Mouse (Mus musculus) left cerebral cortex, postnatal 36 days (tissue): ENCODE results near the gene Mapk1ip1l. TPM values are rescaled to one million over a fixed set of nuclear protein-coding genes. Genes with fewer than 3 reads are reported as not detected.

Experiments
- DNase-seq, 2 experiments: peaks; one replicate each; pipeline ENCODE4 v3.0.0; 2021 to 2022; ENCODE audit warnings: low spot score in 2 of 2, mixed read lengths in 1 of 2
- intact Hi-C: fragments of 180-260 bp; cut with DNase I; formaldehyde crosslinking; loops from one replicate; pipeline ENCODE4 v1.15.1; 2025
- total RNA-seq, 2 experiments: library from RNA; stranded (reverse); gene quantifications; 2 replicates each; pipeline ENCODE4 v1.2.3; 2021

Mapk1ip1l gene
- total RNA-seq, 2 experiments from 2014 or later = 42.6 to 54.0 TPM

DNA sequence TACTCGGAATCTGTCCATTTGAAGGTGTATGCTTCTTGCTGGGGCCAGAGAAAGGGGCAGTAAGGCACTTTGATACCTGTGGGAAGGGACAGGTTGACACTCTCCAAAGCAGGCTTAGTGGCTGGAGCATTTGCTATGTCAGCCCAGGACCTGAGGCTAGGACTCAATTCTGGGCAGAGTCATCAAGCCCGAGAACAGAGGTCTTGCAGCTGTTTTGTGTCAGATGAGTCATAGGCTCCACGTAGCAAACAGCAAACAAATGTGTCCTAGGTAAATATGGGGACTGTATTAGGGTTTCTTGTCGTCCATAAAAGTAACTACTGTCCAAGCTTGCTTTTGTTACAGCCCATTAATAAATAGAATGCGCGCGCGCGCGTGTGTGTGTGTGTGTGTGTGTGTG lies 54.2 kb downstream of the Mapk1ip1l start:
- intact Hi-C loops = no loop called here
- DNase-seq = no peak

DNA sequence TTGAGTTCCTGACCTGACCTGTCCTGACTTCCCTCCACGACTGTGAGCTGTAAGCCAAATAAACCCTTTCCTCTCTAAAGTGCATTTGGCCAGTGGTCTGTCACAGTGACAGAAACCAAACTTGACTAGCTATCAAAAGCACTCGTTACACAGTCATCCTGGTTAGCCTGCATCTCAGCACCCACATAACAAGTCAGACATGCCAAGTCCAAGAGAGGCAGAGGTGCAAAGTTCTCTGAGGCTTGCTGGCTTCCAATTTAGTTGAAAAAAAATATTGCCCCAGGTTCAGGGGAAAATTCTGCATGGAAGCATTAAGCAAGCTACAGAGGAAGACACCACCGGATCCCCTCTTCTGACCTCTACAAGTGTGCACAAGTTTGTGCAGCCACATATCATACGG lies 55.2 kb downstream of the Mapk1ip1l start:
- intact Hi-C loops = no loop called here
- DNase-seq = no peak

DNA sequence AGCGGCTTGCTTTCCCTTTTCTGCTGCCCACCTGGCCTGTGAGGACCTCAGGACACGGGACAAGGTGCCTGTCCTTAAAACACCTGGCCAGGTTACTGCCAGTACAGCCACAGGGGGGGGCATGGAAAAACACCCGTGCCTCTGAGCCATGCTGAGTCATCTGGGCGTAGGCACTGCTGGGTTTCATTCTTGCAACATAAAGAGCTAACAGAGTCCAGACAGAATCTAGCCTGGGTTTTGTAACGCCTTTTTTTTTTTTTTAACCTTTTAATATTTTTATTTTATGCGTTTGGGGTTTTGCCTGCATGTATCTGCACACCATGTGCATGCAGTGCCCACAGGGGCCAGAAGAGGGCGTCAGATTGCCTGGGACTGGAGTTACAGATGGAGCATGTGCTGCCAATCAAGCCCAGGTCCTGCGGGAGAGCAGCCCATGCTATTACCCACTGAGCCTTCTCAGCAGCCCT lies 56.1 kb downstream of the Mapk1ip1l start:
- intact Hi-C loops = no loop called here
- DNase-seq = no peak

DNA sequence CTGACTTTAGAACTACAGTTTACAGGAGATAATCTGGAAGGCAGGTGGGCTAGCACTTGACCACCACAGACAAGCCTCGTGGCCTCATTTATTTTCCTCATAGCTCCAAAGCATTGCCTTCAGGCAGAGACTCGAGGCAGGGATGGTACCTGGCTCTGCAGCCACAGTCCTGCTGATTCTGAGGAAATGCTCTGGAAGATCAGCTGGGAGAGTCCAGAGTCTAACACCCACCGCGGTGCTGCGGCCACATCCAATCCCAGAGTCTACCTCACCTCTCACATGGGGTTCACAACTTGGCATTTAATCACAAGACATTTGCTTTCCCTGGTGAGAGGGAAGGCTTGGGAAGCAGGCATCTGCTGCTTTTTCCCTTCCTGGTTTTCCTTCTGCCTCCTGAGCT lies 56.9 kb downstream of the Mapk1ip1l start:
- intact Hi-C loops = no loop called here
- no peak for DNase-seq

DNA sequence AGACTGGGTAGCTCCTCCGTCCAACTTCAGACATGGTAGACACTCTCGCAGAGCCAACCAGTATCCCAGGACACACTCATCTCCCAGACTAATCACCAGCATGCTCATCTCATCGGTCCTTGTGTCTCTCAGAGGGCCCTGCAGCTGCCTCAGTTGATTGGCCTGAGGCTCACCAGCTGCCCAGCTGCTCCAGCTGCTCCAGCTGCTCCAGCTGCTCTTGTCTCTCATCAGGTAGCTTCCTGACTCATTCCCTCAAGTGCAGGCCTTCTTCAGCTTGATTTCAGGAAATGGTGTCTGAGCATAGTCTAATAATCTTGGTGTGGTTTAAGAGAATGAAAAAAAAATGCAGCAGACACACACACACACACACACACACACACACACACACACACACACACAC lies 58.6 kb downstream of the Mapk1ip1l start:
- intact Hi-C loops = no loop called here
- no peak for DNase-seq

DNA sequence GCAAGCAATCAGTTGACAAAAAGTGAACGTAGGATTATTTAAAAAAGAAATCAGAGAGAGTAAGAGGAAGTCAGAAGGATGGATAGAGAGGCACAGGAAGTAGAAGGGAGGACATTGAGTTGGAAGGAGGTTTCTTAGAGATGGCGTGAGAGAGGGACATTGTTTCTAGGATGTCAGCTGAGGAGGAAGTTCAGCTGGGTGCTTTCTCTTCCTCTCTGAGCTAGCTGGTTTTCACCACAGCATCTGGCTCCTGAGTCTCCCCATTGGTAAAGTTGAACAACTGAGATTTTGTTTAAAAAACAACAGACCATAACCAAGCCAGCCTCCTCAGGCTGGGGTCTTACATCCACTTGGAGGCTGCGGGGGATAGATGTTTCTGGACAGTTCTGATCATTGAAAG lies 61.5 kb downstream of the Mapk1ip1l start:
- DNase-seq = no peak
- intact Hi-C loops = no loop called here

DNA sequence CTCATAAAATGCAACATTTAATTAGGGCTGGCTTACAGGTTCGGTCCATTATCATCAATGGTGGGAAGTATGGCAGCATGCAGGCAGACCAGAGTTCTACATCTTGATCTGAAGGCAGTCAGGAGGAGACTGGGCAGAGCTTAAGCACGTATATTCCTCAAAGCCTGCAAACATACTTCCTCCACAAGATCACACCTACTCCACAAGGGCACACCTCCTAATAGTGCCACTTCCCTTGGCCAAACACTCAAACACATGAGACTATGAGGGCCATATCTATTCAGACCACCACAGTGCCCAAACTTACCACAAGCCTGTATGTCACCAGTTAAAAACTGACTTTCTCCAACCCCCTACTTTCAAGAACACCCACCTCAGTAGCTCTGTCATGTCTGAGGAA lies 63.4 kb downstream of the Mapk1ip1l start:
- intact Hi-C loops = no loop called here
- no peak for DNase-seq

DNA sequence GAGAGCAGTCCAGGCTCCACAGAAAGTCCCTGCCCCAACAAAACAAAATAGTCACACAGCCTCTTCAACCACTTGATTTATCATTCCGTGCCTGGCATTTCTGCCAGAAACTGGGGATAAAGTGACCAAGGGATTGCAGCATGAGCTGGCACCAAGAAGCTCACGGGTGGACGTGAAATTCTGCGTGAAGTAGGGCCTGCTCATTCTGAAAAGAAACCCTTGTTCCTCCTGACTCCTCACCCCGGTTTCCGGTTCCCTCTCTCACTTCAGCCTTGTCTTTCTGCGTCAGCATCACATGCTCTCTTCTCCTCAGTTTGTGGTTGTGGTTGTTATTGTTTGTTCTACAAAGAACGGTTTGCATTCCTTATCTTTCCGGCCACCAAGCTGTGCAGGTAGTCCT lies 63.8 kb downstream of the Mapk1ip1l start:
- intact Hi-C loops = no loop called here
- DNase-seq = no peak

DNA sequence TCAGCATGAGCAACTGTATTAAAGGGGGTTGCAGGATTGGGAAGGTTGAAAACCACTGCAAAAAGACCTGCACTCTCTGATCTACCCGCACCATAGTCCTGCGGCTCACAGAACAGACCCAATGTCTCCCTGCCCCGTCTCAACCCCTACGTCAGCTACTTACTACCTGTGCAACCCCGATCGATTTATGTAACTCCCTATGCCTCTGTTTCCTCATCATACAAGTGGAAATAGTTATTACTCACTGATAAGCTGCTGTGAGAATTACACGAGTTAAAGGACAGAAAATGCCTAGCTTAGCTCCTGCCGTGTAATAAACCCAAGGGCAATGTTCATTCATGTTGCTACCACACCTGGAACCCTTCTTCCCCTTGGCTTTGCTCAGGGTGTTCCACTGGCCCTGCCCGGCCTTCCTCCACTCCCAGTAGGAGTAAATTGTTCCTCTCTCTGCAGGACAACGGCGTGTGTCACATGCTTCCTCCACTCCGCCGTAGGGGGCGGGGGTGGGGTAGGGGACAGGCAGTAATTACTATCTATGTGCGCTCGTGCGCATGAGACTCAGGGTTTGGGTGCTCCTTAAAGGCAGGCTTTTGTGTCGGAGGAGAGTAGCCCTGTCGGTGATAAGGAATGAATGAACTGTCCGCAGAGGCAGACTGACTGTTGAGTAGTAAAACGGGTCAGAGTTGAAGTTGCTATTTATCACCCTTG lies 66.8 kb downstream of the Mapk1ip1l start:
- DNase-seq = no peak
- intact Hi-C loops = no loop called here

DNA sequence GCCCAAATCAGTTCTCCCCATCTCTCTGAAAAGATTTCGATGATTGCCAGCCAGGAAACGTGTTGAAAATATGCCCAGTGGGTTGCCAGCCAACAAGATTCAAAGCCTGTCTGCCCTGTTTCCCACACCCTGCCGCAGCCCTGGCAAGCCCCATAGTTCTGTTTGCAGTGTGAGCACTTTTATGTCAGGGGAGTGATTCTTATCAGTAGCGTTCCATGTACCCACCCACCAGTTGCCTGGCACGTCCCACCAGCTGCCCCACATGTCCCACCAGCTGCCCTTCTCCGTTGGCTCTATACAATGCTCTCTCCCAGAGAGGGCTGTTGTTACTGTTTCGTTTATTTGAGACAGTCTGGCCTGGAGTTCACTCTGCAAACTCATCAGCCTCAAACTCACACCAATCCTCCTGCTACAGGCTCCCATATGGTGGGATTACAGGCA lies 68.8 kb downstream of the Mapk1ip1l start:
- peak; percentile 24 for DNase-seq
- intact Hi-C loops = no loop called here

DNA sequence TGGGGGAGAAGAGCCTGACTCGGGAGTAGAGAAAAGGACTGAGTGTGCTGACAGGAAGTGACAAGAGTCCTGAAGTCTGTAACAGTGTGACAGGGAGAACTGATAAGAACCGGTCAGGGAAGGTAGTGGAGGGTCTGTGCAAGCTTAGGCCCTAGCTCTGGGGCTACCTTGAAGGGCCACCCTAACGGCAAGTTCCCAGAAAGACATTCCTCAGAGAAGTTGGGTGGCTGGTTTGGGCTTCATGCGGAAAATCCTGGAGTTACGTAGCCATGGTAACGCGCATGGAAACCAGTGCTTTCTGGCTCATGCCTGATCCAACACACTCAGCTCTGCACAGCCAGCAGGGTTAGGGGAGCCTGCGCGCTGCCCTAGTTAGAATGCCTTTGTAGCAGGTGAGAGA lies 69.4 kb downstream of the Mapk1ip1l start, which contains the start of gene Lgals3:
Gene Lgals3 (plus strand): TSS at position 291 of the 400 bp plus-strand sequence.
- intact Hi-C loops = no loop called here
- peak; percentile 37 to 45 for DNase-seq

DNA sequence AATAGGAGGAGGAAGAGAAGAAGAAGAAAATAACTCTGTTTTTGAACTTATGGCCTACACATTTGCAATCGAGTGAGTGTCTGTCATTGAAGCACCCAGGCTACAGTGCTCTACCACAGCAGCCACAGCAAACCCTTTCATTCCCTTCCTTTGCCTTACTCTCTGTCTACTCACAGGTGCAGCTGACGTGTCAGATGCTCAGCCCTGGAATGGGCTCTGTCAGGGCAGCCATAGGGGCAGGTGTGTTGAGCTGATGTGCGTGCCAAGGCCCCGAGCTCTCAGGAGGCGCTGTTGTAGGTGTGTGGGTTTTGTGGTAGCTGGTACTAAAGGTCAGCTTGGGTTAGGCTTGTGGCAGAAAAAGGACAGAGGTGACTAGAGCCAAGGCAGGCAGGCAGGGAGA lies 71.7 kb downstream of the Mapk1ip1l start:
- DNase-seq = no peak
- intact Hi-C loops = no loop called here

DNA sequence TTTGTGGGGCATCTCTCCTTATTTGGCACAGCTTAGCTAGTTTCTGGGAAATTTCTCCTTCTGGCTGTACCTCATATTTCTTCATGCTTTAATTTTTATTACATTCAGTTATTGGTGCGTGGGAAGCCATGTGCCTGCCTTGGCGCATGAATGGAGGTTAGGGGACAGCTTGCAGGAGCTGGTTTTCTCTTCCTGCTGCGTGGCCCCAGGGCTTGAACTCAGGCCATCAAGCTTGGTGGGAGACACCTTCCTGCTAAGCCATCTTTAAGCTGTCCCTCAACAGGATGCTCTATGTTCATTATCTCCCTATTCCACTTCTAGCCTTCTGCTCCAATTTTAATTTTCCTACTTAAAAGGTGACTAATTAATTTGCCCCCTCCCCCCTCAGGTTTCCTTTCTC lies 72.7 kb downstream of the Mapk1ip1l start:
- DNase-seq = no peak
- intact Hi-C loops = no loop called here

DNA sequence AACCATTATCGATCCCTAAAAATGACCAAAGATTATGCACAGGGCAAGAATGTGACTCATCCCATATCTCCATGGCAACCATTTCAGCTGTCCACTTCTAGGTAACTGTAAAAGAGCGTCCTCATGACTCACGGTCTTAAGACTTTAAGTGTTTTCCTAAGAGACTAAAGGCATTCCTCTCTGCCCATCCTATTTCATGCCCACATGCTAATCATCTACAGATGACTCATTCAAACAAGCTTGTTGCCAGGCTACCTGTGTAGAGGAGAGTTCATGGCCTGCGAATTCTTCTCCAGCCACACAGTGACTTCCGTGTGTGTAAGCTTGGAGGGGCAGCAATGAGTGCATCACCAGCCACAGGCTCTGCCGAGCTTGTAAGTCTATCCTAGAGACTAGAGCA lies 73.6 kb downstream of the Mapk1ip1l start:
- intact Hi-C loops = no loop called here
- DNase-seq = no peak

Other genes starting within 250 kb of the Mapk1ip1l start
- 1 to 10 TPM; 1.1 to 1.5 TPM for gene Gch1, start 108.9 kb upstream of the Mapk1ip1l start, total RNA-seq
- 1 to 10 TPM; 4.2 to 5.9 TPM for gene Wdhd1, start 21.4 kb upstream of the Mapk1ip1l start, total RNA-seq
- gene Socs4, start 21.3 kb upstream of the Mapk1ip1l start, total RNA-seq = 10 to 100 TPM; 11.5 to 11.6 TPM
- gene Lgals3, start 69.5 kb downstream of the Mapk1ip1l start, total RNA-seq = under 1 TPM in 1 of 2 experiments, not detected in 1; 0.49 TPM
- 1 to 10 TPM in 1 of 2 experiments, not detected in 1; 1.1 TPM for gene Dlgap5, start 120.1 kb downstream of the Mapk1ip1l start, total RNA-seq
- 100 to 1,000 TPM in 1 of 2 experiments, 10 to 100 TPM in 1; 98.4 to 118 TPM for gene Fbxo34, start 152.2 kb downstream of the Mapk1ip1l start, total RNA-seq